Mouse (Mus musculus) megakaryocyte, embryonic 14.5 days (primary cell): ENCODE results near the gene Adam12.

Source experiments
- FLI1 ChIP-seq: IDR thresholded peaks from 2 replicates; pipeline ENCODE4 v1.6.1; 2012; ENCODE audit warnings: low read length, inconsistent platforms, mixed read lengths
- GATA1 ChIP-seq: IDR thresholded peaks from 3 replicates; pipeline ENCODE4 v1.6.1; 2012; ENCODE audit warnings: mixed read lengths, low read length, inconsistent platforms, borderline replicate concordance

DNA sequence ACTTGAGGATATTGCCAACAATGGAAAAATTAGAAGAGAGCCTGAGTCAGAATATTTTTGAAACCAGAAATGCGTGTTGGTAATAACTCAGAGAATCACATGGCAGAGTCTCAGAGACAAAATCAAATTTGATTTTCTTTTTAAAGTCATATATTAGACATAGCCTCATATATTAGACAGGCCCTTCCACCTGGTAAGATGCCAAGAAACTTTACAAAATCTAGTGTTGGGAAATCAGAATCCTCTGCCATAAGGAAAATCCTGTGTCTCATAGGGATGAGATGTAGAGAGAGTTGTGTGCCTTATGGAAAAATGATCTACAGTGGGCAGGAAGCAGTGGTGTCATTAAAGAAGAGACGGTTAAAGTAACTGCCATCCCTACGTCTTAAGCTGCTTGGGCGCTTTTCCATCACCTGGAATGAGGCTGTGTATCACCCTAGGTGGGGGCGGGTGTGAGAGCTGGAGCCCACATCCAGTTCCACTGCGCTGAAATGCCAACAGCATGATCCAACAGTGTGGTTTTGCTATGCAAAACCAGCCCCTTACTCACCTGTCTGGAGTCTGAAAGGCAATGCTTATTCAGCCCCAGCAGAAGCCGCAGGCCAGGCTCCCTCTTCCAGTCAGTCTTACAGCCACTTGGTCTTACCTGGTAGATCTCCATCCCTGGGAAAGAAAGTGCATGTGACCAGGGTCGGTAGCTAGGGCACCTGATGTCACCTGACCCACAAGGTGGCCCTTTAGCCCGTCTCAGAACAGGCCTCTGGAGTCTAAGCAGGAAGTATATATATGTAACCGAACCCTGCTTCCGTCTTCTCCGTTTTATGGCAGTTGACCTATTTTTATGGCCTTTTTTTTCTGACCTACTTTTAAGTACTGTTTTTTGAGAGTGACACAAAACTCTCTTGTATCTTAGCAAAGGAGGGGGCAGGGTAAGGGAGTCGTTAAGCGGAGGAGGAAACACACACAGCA lies at the start of gene Adam12:
- TF ChIP-seq FLI1 (no peak), GATA1 (no peak)
